Mouse (Mus musculus) kidney, adult 18-20 months (tissue): Measurements from ENCODE around the gene Gm9887.
A peak's percentile ranks its signal among the peaks of the same experiment; 100 is the strongest.
"Not testable (repeated sequence)": the region's sequence is repeated elsewhere in the genome, so short reads cannot be mapped to it uniquely, and the experiment has no call there.

ENCODE experiments used
- DNase-seq: peaks from one replicate; pipeline ENCODE4 v3.0.0; 2021

Gm9887 gene

DNA sequence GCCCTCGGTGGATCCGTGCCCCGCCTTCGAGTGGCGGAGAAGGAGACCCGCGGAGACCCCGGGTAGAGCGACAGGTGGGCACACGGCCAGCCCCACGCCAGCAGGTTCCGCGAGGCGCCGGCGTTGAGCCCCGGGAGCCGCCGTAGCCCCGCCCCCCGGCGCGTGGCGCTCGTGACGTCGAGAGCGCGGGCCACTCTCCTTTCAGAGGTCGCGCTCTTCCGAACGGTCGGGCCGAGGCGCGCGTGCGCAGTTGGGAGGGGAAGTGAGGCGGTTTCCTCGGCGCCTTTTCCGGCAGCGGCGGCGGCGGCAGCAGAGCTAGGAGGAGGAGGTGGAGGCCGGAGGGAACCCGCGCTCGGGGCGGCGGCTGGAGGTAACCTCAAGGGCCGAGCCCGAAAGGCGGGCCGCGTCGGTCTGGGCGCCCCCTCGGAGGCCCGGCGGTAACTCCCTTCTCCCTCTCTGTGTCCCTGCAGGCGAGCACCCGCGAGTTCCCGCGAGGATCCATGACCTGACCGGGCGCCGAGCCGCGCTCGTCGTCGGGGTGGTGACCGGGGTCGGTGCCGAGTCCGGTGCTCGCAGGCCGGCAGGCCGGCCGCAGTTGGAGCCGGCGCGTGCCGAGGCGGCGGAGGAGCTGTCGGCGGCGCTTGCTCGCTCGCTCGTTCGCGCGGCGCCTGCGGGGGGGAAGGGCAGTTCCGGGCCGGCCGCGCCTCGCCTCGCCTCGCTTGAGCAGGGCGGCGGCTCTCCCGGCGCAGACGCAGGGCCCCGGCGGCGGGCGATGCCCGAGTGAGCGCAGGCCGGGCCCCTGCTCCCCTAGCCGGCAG is at the start of gene Gm9887, which contains the start of gene Arf6:
Gene Gm9887, minus strand, starts transcription at position 605 of the 818 bp plus-strand sequence.
Gene Arf6, plus strand, starts transcription at position 297 of the 818 bp plus-strand sequence.
- peak; percentile 98 for DNase-seq

DNA sequence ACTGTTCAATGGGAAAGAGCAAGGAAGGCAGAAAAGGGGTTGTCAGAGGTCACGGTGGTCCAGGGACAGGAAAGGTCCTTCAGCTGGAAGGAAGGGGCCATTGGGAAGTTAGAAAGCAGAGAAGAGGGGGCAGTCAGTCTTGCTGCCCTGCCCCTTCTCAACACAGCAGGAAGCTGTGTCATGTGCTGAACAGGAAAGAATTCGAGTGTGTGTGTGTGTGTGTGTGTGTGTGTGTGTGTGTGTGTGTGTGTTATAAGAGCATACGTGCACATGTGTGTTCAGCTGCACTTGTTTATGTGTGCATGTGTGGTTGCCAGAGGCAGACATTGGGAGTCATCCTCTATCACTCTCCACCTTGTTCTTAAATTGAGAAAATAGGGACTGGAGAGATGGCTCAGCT is 48.5 kb upstream of the Gm9887 start:
- no peak for DNase-seq

DNA sequence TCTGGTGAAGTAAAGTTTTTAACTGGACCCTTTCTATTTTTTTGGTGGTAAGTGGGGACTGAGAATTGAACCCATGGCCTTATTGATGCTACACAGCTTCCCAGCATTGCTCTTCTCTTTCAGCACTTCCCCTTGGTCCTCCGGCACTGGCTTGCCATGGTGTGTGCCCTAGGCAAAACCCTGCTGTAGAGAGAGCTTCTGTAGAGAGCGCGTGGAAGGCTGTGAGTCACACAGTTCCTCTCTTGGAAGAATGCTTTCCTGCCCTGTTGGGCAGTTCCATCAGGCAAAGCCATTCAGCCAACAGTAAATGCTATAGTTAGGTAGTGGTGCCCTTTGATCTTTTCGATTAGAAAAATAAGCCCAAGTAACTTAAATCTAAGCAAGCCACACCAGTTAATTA is 47.3 kb upstream of the Gm9887 start:
- DNase-seq = no peak

DNA sequence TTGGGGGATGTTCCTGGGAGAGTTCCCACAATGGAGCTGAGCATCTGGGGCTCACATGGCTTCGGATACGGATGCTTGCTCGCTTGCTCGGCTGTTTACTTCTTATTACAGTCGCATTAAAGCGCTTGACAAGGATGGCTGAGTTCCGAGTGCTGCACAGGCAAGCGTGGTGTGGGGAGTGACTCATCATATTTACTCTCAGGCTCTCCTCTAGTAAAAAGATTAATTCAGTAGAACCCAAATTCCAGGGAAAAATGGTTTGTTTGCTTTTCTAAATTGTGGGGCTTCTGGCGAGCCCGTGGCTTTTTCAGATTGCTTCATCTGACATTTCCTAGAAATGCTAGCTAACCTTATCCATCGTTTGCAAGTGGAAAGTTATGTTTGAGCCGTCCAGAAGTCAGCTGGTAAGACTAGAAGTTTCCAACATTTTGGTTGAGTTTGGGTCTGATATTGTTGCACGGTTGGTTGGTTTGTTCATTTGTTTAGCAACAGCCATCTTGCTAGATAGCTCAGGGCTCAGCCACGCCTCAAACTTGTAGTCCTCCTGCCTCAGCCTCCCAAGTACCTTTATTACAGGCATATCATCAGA is 46.9 kb upstream of the Gm9887 start:
- no peak for DNase-seq

DNA sequence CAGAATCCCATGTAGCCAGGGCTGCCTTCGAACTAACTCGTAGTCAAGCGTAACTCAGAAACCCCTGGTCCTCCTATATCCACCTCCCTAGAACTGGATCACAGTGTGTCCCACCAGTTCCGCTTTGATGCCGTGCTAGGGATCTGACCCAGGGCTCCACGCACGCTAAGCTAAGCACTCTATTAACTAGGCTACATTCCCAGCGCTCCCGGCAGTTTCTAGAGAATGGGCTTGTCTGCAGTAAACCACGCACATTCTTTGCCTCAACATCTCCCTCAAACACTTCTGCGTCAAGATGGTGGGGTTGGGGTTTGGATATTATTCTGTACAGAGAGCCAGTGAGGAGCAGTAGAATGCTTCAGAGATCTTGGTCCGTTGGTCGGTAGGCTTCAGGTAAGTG is 46.3 kb upstream of the Gm9887 start:
- no peak for DNase-seq

DNA sequence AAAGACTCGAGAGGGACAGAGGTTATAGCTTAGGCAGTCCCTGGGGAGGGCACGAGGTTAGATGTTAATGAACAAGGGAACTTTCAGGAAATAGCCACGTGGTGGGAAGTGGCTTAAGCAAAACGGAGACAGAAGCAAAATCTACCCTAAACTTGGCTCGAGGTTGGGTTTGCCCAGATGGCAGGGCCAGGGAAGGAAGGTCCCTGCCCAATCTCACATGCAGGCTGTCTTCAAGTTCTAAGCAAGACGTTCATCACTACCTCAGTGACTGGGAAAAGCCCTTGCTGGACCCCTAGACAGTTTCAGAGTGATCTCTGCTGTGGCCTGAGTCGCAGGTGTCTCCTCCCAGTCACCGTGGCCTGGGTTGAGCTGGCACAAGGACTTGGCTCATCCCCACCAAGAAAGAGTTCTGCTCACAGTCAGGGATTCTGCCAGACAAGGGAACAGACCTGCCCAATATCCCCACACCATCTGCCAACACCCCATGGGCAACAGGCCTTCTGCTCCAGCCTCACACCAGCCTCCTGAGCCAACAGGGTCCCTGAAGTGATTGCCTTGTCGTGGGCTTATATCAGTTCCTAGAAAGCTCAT is 45.5 kb upstream of the Gm9887 start:
- no peak for DNase-seq

DNA sequence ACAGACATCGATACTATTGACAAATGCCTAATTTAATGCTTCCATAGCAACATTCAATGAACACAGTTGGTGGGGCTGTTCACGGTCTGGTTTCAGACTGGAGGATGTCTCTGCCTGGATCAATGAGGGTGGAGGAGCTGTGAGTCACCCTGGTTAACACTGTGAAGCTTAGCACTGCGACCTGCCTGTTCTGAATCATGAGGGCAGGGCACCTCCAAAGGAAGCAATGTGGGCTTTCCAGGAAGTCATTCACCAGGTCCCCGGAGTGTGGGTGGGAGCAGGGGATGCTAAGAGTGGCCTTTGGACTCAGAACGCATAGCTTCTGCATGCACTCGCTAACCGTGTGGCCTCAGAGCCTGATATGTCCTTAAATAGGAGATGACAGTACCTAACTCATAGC is 44.5 kb upstream of the Gm9887 start:
- no peak for DNase-seq

DNA sequence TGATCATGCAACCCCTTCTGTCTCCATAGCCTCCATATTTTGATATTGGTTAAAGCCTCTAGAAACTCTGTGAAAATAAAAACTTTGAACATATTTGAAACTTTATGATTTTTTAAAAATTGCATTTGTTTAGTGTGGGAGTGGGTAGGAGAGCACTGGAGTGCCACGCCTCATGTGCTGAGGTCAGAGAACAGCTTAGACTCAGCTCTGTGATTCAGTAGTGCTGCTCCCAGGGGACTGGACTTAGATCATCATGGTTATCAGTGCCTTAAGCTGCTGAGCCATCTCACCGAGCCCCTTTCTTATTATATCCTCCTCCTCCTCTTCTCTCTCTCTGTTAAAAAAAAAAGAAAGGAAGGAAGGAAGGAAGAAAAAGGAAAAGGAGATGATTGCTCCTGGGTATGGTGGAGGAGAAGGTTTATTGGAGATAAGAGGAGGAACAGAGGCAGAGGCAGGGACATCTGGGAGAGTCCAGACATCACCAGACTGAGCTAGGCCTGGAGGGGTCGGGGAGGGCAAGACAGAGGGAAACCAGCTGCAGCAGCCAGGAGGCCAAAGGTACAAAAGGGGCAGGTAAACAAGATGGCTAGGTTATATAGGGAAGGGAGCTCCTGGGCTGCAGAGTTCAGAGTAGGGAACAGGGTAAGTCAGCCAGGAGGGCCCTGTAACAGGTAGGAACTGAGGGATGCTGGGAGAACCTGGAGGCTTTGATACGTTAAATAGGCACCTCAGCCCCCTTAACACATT is 42.7 kb upstream of the Gm9887 start:
- DNase-seq = no peak

DNA sequence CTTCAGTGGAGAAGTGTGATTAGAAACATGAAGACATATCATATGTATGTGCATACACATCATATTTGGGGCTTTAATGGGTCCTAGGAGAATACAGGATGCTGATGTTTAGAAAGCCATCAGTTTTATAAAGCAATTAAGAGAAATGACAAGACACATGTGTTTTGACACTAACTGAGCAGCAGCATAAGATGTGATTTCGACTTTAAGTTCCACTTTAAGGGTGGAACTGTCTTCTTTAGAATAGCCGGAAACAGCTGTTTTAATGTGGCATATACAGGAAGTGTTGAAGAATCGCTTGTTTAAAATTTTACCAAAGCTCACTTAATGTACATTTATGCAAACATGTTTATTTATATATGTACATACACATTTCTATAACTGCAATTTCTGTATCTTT is 41.0 kb upstream of the Gm9887 start:
- DNase-seq = no peak

DNA sequence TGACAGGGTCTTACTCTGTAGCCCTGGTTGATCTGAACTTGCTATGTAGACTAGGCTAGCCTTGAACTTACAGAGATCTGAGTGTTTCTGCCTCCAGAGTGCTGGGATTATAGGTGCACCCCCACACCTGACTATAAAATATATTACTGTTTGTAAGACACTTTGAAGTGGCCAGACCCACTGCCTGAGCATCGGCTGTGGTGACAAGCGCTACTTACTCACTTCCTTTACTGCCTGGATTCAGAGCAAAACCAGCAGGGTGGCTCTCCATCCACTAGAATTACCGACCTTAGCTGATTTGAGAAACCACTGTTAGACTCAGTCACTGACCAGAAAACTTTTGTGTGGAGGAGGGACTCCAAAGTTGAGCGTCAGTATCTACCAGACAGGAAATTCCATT is 39.7 kb upstream of the Gm9887 start:
- no peak for DNase-seq

DNA sequence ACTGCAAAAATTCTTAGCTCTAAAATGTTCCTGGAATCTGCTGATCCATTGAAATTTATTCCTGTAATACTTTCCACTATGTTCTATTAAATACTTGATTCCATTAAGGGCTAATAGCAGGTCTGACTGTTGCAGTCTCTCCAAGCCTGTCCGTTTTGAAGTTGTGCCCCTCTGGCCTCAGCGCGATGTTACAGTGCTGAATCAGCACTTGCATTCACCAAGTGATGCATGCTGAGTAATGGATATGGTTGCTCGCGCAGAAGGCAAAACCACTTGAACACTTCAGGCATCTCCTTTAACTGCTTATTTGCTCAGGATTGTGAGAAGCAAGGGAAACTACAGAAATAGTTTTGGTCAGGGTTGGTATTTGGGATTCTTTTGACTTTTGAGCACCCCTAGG is 38.5 kb upstream of the Gm9887 start:
- no peak for DNase-seq

DNA sequence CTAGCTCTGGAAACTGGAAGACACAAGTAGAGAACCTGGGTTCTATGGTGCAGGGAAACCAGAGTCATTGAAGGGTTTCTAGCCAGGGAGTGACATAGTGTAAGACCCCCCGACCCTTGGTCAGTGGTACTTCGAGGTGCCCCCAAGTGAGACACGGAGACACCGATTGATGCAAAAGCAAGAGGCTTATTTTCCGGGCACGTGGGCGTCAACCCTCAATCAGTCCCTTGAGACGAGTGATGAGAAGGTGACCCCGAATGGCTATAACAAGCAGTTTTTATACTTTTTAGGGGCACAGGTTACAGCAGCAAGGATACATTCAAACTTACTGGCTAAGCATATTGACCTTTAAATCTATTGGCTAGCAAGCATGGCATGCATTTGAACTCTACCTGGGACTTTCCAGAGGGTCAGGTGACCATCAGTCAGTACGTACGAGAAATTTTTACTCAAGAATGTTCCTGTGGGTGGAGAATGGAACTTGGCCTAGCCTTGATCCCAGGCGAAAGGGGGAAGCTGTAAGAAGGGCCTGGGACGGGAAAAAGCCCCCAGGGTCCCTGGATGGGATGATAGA is 30.4 kb upstream of the Gm9887 start:
- DNase-seq = no peak

DNA sequence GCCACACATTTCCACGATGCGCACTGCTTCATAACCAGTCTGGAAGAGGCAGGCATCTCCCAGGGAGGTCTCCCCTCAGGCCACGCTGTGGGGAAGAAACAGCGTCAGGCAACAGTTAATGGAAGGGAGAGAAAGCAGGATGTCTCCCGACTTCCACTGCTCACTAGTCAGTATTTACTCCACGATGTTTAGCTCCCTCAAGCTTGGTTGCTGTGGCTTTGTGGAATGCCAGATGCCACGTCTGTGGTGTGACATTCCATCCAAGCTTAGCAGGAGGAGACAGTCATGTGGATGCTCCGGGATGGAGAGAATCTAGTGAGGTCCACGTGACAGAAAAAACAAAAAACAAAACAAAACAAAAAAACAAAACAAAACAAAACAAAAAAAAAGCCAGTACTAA is 29.8 kb upstream of the Gm9887 start:
- no peak for DNase-seq

DNA sequence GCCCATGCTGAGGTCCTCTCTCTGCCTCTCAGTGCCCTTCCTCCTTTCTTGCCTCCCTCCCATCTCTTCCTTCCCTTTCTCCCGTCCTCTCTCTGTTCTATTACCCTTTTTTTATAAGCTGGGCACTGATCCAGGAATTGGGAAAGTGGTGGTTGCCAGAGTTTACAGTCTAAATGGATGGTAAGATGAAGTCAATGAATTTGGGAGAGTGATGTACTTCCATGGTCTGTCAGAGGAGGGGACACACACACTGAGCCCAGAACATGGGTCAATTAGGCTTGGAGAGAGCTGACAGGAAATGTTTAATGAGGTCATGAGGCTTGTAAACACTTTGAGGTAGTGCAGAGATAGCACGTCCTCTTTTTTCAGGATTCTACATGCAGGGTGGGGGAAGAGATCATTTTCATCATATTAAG is 28.6 kb upstream of the Gm9887 start:
- no peak for DNase-seq

DNA sequence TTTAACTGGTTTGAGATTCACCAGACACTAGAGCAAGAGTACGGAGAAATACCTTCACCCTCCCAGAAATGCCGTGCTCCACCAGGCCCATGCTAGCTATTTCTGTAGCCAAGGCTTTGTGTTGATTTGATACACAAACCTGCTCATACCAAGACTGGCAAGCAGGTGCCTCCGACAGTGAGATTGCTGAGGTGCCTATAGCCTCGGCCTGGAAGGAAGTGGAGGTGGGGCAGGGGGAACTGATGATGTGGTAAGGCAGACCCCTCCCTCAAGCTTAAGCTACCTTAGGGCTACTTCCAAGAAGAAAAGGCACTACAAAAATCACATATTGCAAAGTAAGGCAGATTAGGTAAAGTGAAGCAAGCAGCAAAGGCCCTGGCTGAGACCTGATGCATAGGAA is 28.1 kb upstream of the Gm9887 start:
- no peak for DNase-seq

DNA sequence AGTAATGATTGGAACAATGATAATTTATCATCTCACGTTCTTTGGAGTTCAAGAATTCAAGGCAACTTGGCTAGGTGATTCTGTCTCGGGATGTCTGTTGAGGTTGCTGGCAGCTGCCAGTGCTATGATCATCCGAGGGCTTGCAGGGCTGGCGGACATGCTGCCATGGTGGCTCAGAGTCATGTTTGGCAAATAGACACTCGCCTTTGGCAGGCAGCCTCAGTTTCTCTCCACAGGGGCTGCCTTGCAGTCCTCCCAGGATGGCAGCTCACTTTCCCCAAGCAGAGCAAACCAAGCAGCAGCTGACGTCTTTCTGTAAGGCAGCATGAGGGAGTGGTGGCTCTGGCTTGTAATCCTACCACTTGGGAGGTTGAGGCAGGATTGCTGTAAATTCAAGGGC is 22.2 kb upstream of the Gm9887 start:
- no peak for DNase-seq

DNA sequence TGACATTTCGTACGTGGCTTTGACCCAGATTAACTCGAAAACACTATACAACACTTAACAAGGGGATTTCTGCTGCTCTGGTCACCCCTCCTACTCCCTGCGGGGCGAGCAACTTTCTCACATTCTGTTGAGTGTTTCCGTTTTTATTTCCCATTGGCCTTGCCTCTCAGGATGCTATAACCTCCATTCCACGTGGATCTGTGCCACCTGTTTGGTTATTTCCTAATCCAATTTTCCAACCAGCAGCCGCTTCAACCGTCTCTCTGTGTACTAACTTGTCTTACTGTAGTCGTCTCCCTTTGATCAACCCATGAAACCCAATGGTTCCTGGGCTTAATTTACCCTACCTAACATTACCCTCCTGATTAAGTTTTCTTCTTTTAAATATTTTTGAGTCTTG is 20.8 kb upstream of the Gm9887 start:
- no peak for DNase-seq

DNA sequence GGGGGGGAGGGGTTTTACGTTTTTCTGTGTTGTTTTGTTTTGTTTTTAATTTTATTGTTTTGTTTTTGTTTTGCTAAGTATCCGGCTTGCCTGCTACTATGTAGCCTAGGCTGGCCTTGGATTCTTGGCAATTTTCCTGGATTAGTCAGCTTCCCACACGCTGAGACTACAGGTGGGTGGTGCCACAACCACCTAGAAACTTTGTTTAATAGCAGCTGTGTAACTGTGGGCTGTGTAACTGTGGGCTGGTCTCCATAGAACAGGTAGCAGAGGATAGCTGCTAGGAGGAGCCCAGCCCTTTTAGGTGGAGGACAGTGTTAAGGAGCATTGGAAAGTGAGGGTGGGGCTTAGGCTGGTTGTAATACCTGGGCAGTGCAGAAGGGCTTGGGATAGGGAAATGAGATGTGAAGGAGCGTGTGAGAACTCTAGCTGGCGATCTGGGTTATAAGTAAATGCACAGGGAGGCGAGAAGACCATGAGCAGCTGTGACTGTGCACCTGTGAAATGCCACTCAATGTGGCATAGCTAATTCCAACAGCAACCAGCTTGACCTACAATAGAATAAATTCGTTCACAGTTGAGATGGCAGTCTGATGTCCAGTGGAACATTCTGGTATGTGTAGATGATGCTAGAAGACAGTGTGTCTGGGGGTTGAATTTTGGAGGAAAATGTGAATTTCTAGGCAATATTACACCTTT is 17.9 kb upstream of the Gm9887 start:
- no peak for DNase-seq

DNA sequence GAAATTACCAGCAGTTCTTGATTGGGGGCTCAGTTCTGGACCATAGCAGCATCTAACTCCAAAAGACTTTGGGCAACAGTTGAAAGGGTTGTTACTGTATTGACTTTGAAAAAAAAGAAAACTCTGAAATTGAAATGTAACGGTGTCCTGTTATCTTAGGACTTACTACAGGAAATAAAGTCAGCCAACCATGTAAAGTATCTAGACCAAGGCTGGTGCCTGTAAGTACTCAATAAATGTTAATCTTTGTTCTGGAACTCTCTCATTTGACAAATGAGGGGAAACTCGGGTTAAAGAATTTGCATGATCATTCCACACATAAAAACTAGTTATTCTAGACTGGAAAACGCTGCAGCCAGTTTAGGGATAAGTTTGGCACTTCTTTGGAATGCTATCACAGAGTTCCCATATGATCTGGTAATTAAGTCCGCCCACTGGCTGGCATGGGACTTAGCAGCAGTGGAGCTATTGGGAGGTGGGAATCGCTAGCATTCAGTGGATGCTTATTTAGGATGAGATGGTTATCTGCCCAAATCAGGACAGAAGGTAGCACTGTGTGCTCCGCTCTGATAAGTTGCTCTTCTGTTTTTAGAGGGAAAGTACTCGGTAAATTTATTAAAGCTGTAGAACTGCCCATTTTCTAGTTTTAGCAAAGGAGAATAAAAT is 17.1 kb upstream of the Gm9887 start:
- no peak for DNase-seq

DNA sequence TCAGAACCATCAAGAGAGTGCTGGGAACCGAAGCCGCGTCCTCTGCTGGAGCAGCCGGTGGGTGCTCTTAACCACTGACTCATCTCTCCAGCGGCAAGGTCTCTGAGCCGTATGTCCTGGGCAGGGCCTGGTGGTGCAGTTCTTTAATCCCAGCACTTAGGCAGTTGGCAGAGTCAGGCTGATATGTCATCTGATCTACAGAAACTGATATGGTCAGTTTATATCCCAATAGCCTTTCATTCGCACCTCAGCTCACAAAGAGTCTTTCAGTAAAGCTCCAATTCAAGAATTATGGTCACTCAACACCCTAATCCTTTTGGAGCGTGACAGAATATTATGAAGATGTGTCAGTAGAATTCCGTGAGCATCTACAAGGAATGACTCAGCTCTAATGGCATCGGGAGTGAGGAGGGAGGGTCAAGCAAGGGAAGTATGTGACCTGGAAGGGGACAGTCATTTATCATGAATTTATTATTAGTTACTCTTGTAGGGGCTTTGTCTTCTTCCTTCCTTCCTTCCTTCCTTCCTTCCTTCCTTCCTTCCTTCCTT is 16.1 kb upstream of the Gm9887 start:
- DNase-seq = no peak

DNA sequence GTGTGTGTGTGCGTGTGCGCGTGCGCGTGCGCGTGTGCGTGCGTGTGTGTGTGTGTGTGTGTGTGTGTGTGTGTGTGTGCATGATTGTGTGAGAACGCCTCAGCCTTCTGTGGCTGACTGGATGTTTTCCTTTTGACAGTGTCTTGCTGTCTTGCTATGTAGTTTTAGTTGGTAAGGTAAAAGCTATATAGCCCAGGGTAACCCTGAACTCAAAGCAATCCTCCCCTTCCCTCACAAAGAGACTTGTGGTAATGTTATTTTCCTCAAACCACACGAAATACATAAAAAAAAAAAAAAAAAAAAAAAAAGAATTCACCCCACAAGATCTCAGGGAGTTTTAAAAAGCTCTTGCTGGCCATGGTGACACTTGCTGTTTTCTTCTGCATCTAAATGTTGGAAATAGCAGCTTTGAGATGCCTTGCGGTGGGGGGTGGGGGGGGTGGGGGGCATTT is 14.0 kb upstream of the Gm9887 start:
- not testable (repeated sequence) for DNase-seq
